Mouse (Mus musculus) v-Abl transformed pro-B cells (cell line): Measurements from ENCODE around the gene Cela3b.

ENCODE experiments used
- in situ Hi-C, 2 experiments: fragments of 400-800 bp; cut with MboI; formaldehyde crosslinking; loops; one replicate each; pipeline ENCODE4 v1.15.1; 2025; ENCODE audit not compliant: unreplicated experiment in 2 of 2

Cela3b gene

GRCm38 (mm10) chr4:137461981-137462690 is 31.8 kb upstream of the Cela3b start:
- in situ Hi-C loops: no loop called here

- in situ Hi-C loops: no loop called here
Observed at GRCm38 (mm10) chr4:137461217-137461616, 30.9 kb upstream of the Cela3b start.

- in situ Hi-C loops: no loop called here
Observed at GRCm38 (mm10) chr4:137460676-137461075, 30.3 kb upstream of the Cela3b start.

GRCm38 (mm10) chr4:137458861-137459260 is 28.5 kb upstream of the Cela3b start:
- in situ Hi-C loops: no loop called here

- in situ Hi-C loops: no loop called here
Observed at GRCm38 (mm10) chr4:137458310-137458709, 28.0 kb upstream of the Cela3b start.

- in situ Hi-C loops: no loop called here
Observed at GRCm38 (mm10) chr4:137457292-137457691, 27.0 kb upstream of the Cela3b start.

GRCm38 (mm10) chr4:137456581-137456980 is 26.2 kb upstream of the Cela3b start:
- in situ Hi-C loops: no loop called here

GRCm38 (mm10) chr4:137454582-137454981 is 24.2 kb upstream of the Cela3b start:
- in situ Hi-C loops: no loop called here

- in situ Hi-C loops: no loop called here
Observed at GRCm38 (mm10) chr4:137453234-137453767, 23.0 kb upstream of the Cela3b start, which contains the start of gene 1700013G24Rik. Gene 1700013G24Rik (plus strand): TSS chr4:137453284.

GRCm38 (mm10) chr4:137452190-137452589 is 21.9 kb upstream of the Cela3b start:
- in situ Hi-C loops: no loop called here

GRCm38 (mm10) chr4:137449715-137450114 is 19.4 kb upstream of the Cela3b start:
- in situ Hi-C loops: loop anchor here (25.0 kb wide), 2 partner anchors 238 to 362 kb away; no protein-coding TSS in a partner anchor

- in situ Hi-C loops: loop anchor here (25.0 kb wide), 2 partner anchors 238 to 362 kb away; no protein-coding TSS in a partner anchor
Observed at GRCm38 (mm10) chr4:137449132-137449531, 18.8 kb upstream of the Cela3b start.

- in situ Hi-C loops: loop anchor here (25.0 kb wide), 2 partner anchors 239 to 361 kb away; no protein-coding TSS in a partner anchor
Observed at GRCm38 (mm10) chr4:137448641-137449040, 18.3 kb upstream of the Cela3b start.

- in situ Hi-C loops: loop anchor here (25.0 kb wide), 2 partner anchors 239 to 361 kb away; no protein-coding TSS in a partner anchor
Observed at GRCm38 (mm10) chr4:137448197-137448596, 17.9 kb upstream of the Cela3b start.

- in situ Hi-C loops: loop anchor here (25.0 kb wide), 2 partner anchors 240 to 360 kb away; no protein-coding TSS in a partner anchor
Observed at GRCm38 (mm10) chr4:137447363-137448196, 17.2 kb upstream of the Cela3b start.

GRCm38 (mm10) chr4:137445881-137446280 is 15.5 kb upstream of the Cela3b start:
- in situ Hi-C loops: loop anchor here (25.0 kb wide), 2 partner anchors 241 to 359 kb away; no protein-coding TSS in a partner anchor

GRCm38 (mm10) chr4:137443625-137444024 is 13.3 kb upstream of the Cela3b start:
- in situ Hi-C loops: loop anchor here (25.0 kb wide), 2 partner anchors 244 to 356 kb away; no protein-coding TSS in a partner anchor

- in situ Hi-C loops: loop anchor here (25.0 kb wide), 2 partner anchors 246 to 354 kb away; no protein-coding TSS in a partner anchor
Observed at GRCm38 (mm10) chr4:137441332-137441731, 11.0 kb upstream of the Cela3b start.

GRCm38 (mm10) chr4:137438842-137439241 is 8.5 kb upstream of the Cela3b start:
- in situ Hi-C loops: loop anchor here (25.0 kb wide), 2 partner anchors 248 to 352 kb away; no protein-coding TSS in a partner anchor

- in situ Hi-C loops: loop anchor here (25.0 kb wide), 2 partner anchors 250 to 350 kb away; no protein-coding TSS in a partner anchor
Observed at GRCm38 (mm10) chr4:137436979-137437669, 6.8 kb upstream of the Cela3b start.
